Mouse (Mus musculus) erythroid progenitor cell, adult 5-6 weeks (primary cell): ENCODE data around the gene Efemp2. TPM values are rescaled to one million over a fixed set of nuclear protein-coding genes. Genes with fewer than 3 reads are reported as not detected.
A peak's percentile ranks its signal among the peaks of the same experiment; 100 is the strongest.

Experiments
- ATAC-seq: replicated peaks from 2 replicates; pipeline ENCODE4 v1.8.0; 2016; ENCODE audit warnings: moderate number of reproducible peaks, mild to moderate bottlenecking, moderate TSS enrichment, inconsistent platforms; ENCODE audit not compliant: poor library complexity, low FRiP score, severe bottlenecking
- total RNA-seq, 2 experiments: library from RNA; stranded (forward) in 1 of 2; stranded (reverse) in 1 of 2; fragments of 150-400 nt in 1 of 2; fragments of 186-747, 209-891 nt in 1 of 2; gene quantifications; 2 replicates each; pipeline versions ENCODE4 v1.2.3 to v1.2.4; 2015 to 2017; ENCODE audit warnings: low replicate concordance in 2 of 2

Gene Efemp2
- total RNA-seq, 2 experiments from 2014 or later, result not detected

- ATAC-seq, result peak; percentile 99
Measured at GRCm38 (mm10) chr19:5529325-5530137, 55.8 kb downstream of the Efemp2 start.

GRCm38 (mm10) chr19:5530138-5530524, 56.4 kb downstream of the Efemp2 start:
- ATAC-seq, result no peak

Other genes starting within 250 kb of the Efemp2 start
- gene Pacs1, start 200.8 kb upstream of the Efemp2 start, total RNA-seq (2015; ENCODE audit: low replicate concordance), result 13.4 and 29.2 TPM in 2 replicates
- gene Pacs1, start 200.8 kb upstream of the Efemp2 start, total RNA-seq (2017; ENCODE audit: low replicate concordance), result 6.8 and 15.5 TPM in 2 replicates
- 82.5 and 114 TPM in 2 replicates for gene Sf3b2, start 178.5 kb upstream of the Efemp2 start, total RNA-seq (2015; ENCODE audit: low replicate concordance)
- gene Sf3b2, start 178.5 kb upstream of the Efemp2 start, total RNA-seq (2017; ENCODE audit: low replicate concordance), result 107 and 146 TPM in 2 replicates
- not detected in 2 replicates for gene Gal3st3, start 175.6 kb upstream of the Efemp2 start, total RNA-seq (2015; ENCODE audit: low replicate concordance)
- not detected in 2 replicates for gene Gal3st3, start 175.6 kb upstream of the Efemp2 start, total RNA-seq (2017; ENCODE audit: low replicate concordance)
- gene Catsper1, start 138.2 kb upstream of the Efemp2 start, total RNA-seq (2015; ENCODE audit: low replicate concordance), result not detected in 2 replicates
- not detected in 2 replicates for gene Catsper1, start 138.2 kb upstream of the Efemp2 start, total RNA-seq (2017; ENCODE audit: low replicate concordance)
- gene Cst6, start 124.4 kb upstream of the Efemp2 start, total RNA-seq (2015; ENCODE audit: low replicate concordance), result 0.42 TPM in 1 of 2 replicates, not detected in the other
- gene Cst6, start 124.4 kb upstream of the Efemp2 start, total RNA-seq (2017; ENCODE audit: low replicate concordance), result not detected in 2 replicates
- gene Eif1ad, start 107.2 kb upstream of the Efemp2 start, total RNA-seq (2015; ENCODE audit: low replicate concordance), result 26.0 and 27.0 TPM in 2 replicates
- gene Eif1ad, start 107.2 kb upstream of the Efemp2 start, total RNA-seq (2017; ENCODE audit: low replicate concordance), result 33.9 and 45.0 TPM in 2 replicates
- 150 and 163 TPM in 2 replicates for gene Banf1, start 106.8 kb upstream of the Efemp2 start, total RNA-seq (2015; ENCODE audit: low replicate concordance)
- gene Banf1, start 106.8 kb upstream of the Efemp2 start, total RNA-seq (2017; ENCODE audit: low replicate concordance), result 29.1 and 34.9 TPM in 2 replicates
- 73.4 and 90.8 TPM in 2 replicates for gene Sart1, start 85.3 kb upstream of the Efemp2 start, total RNA-seq (2015; ENCODE audit: low replicate concordance)
- 62.2 and 94.3 TPM in 2 replicates for gene Sart1, start 85.3 kb upstream of the Efemp2 start, total RNA-seq (2017; ENCODE audit: low replicate concordance)
- not detected in 2 replicates for gene Tsga10ip, start 71.4 kb upstream of the Efemp2 start, total RNA-seq (2015; ENCODE audit: low replicate concordance)
- not detected in 2 replicates for gene Tsga10ip, start 71.4 kb upstream of the Efemp2 start, total RNA-seq (2017; ENCODE audit: low replicate concordance)
- 22.3 and 31.0 TPM in 2 replicates for gene Drap1, start 49.0 kb upstream of the Efemp2 start, total RNA-seq (2015; ENCODE audit: low replicate concordance)
- 8.3 and 25.4 TPM in 2 replicates for gene Drap1, start 49.0 kb upstream of the Efemp2 start, total RNA-seq (2017; ENCODE audit: low replicate concordance)
- 11.7 and 16.2 TPM in 2 replicates for gene AI837181, start 48.8 kb upstream of the Efemp2 start, total RNA-seq (2015; ENCODE audit: low replicate concordance)
- 1.9 and 13.7 TPM in 2 replicates for gene AI837181, start 48.8 kb upstream of the Efemp2 start, total RNA-seq (2017; ENCODE audit: low replicate concordance)
- not detected in 2 replicates for gene Fosl1, start 26.4 kb upstream of the Efemp2 start, total RNA-seq (2015; ENCODE audit: low replicate concordance)
- not detected in 2 replicates for gene Fosl1, start 26.4 kb upstream of the Efemp2 start, total RNA-seq (2017; ENCODE audit: low replicate concordance)
- not detected in 2 replicates for gene Ccdc85b, start 16.1 kb upstream of the Efemp2 start, total RNA-seq (2015; ENCODE audit: low replicate concordance)
- 1.2 TPM in 1 of 2 replicates, not detected in the other for gene Ccdc85b, start 16.1 kb upstream of the Efemp2 start, total RNA-seq (2017; ENCODE audit: low replicate concordance)
- gene Fibp, start 13.3 kb upstream of the Efemp2 start, total RNA-seq (2015; ENCODE audit: low replicate concordance), result 11.5 and 21.8 TPM in 2 replicates
- 29.0 and 32.5 TPM in 2 replicates for gene Fibp, start 13.3 kb upstream of the Efemp2 start, total RNA-seq (2017; ENCODE audit: low replicate concordance)
- gene Ctsw, start 5.4 kb upstream of the Efemp2 start, total RNA-seq (2015; ENCODE audit: low replicate concordance), result 6.3 TPM in 1 of 2 replicates, not detected in the other
- not detected in 2 replicates for gene Ctsw, start 5.4 kb upstream of the Efemp2 start, total RNA-seq (2017; ENCODE audit: low replicate concordance)
- 2.5 and 59.5 TPM in 2 replicates for gene Mus81, start 14.4 kb downstream of the Efemp2 start, total RNA-seq (2015; ENCODE audit: low replicate concordance)
- gene Mus81, start 14.4 kb downstream of the Efemp2 start, total RNA-seq (2017; ENCODE audit: low replicate concordance), result 6.5 and 11.2 TPM in 2 replicates
- gene Cfl1, start 16.5 kb downstream of the Efemp2 start, total RNA-seq (2015; ENCODE audit: low replicate concordance), result 720 and 762 TPM in 2 replicates
- gene Cfl1, start 16.5 kb downstream of the Efemp2 start, total RNA-seq (2017; ENCODE audit: low replicate concordance), result 460 and 469 TPM in 2 replicates
- 21.4 and 25.6 TPM in 2 replicates for gene 1700020D05Rik, start 29.8 kb downstream of the Efemp2 start, total RNA-seq (2015; ENCODE audit: low replicate concordance)
- gene 1700020D05Rik, start 29.8 kb downstream of the Efemp2 start, total RNA-seq (2017; ENCODE audit: low replicate concordance), result 13.8 and 18.7 TPM in 2 replicates
- gene Snx32, start 36.6 kb downstream of the Efemp2 start, total RNA-seq (2015; ENCODE audit: low replicate concordance), result 35.3 and 43.6 TPM in 2 replicates
- gene Snx32, start 36.6 kb downstream of the Efemp2 start, total RNA-seq (2017; ENCODE audit: low replicate concordance), result 42.5 and 42.7 TPM in 2 replicates
- gene Ovol1, start 86.7 kb downstream of the Efemp2 start, total RNA-seq (2015; ENCODE audit: low replicate concordance), result not detected in 2 replicates
- gene Ovol1, start 86.7 kb downstream of the Efemp2 start, total RNA-seq (2017; ENCODE audit: low replicate concordance), result not detected in 2 replicates
- gene Ap5b1, start 94.1 kb downstream of the Efemp2 start, total RNA-seq (2015; ENCODE audit: low replicate concordance), result 3.8 and 8.3 TPM in 2 replicates
- gene Ap5b1, start 94.1 kb downstream of the Efemp2 start, total RNA-seq (2017; ENCODE audit: low replicate concordance), result 6.4 and 11.0 TPM in 2 replicates
- 87.2 and 123 TPM in 2 replicates for gene Rnaseh2c, start 127.9 kb downstream of the Efemp2 start, total RNA-seq (2015; ENCODE audit: low replicate concordance)
- gene Rnaseh2c, start 127.9 kb downstream of the Efemp2 start, total RNA-seq (2017; ENCODE audit: low replicate concordance), result 36.2 and 100.0 TPM in 2 replicates
- 31.0 and 42.8 TPM in 2 replicates for gene Kat5, start 136.3 kb downstream of the Efemp2 start, total RNA-seq (2015; ENCODE audit: low replicate concordance)
- gene Kat5, start 136.3 kb downstream of the Efemp2 start, total RNA-seq (2017; ENCODE audit: low replicate concordance), result 29.1 and 35.0 TPM in 2 replicates
- 18.4 and 26.0 TPM in 2 replicates for gene Rela, start 163.5 kb downstream of the Efemp2 start, total RNA-seq (2015; ENCODE audit: low replicate concordance)
- 7.2 and 14.8 TPM in 2 replicates for gene Rela, start 163.5 kb downstream of the Efemp2 start, total RNA-seq (2017; ENCODE audit: low replicate concordance)
- 97.7 and 126 TPM in 2 replicates for gene Sipa1, start 189.8 kb downstream of the Efemp2 start, total RNA-seq (2015; ENCODE audit: low replicate concordance)
- gene Sipa1, start 189.8 kb downstream of the Efemp2 start, total RNA-seq (2017; ENCODE audit: low replicate concordance), result 127 and 129 TPM in 2 replicates
- 12.2 and 13.7 TPM in 2 replicates for gene Map3k11, start 214.8 kb downstream of the Efemp2 start, total RNA-seq (2015; ENCODE audit: low replicate concordance)
- gene Map3k11, start 214.8 kb downstream of the Efemp2 start, total RNA-seq (2017; ENCODE audit: low replicate concordance), result 9.4 and 14.1 TPM in 2 replicates
- gene Pcnx3, start 215.0 kb downstream of the Efemp2 start, total RNA-seq (2015; ENCODE audit: low replicate concordance), result 31.4 and 61.3 TPM in 2 replicates
- 44.7 and 54.5 TPM in 2 replicates for gene Pcnx3, start 215.0 kb downstream of the Efemp2 start, total RNA-seq (2017; ENCODE audit: low replicate concordance)
- gene Kcnk7, start 230.4 kb downstream of the Efemp2 start, total RNA-seq (2015; ENCODE audit: low replicate concordance), result not detected in 2 replicates
- gene Kcnk7, start 230.4 kb downstream of the Efemp2 start, total RNA-seq (2017; ENCODE audit: low replicate concordance), result not detected in 2 replicates